Mouse (Mus musculus) embryo, embryonic 10.5 days (tissue): ENCODE measurements at regions not wholly inside any gene's neighbourhood (a gene's known extent, or its start where the extent isn't known, plus 50 kb on each side); places are given as distances from the start of the nearest gene placed in this dataset.
A peak's percentile ranks its signal among the peaks of the same experiment; 100 is the strongest.
"Not testable (repeated sequence)": the region's sequence is repeated elsewhere in the genome, so short reads cannot be mapped to it uniquely, and the experiment has no call there.

ENCODE experiments used
- DNase-seq: peaks from one replicate; pipeline ENCODE4 v3.0.0-alpha.2; 2015; ENCODE audit warnings: low spot score

- DNase-seq = no peak
Observed at GRCm38 (mm10) chr7:73688451-73688850, 51.7 kb upstream of the Fam174b start.

- not testable (repeated sequence) for DNase-seq
Observed at GRCm38 (mm10) chr7:73686245-73686644, 53.9 kb upstream of the Fam174b start.

- DNase-seq = no peak
Observed at GRCm38 (mm10) chr7:73682756-73683155, 57.3 kb upstream of the Fam174b start.

DNA sequence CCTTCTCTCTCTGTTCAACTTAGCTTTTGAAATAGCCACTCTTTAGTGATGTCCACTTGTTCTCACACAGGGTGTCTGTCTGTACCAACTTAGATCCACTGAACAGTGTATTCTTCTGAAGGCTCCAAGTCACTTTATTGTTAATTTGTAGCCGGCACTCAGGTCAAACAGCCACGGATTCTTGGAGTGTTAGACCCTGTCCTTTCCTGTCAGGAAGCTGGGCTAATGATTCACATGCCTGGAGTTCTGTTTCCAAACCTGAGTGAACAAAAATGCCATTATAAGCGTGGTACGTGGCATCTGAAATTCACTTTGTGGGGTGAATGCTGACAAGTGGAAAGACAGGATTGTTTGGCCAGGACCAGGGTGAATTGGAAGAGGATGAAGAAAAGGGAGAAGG lies 69.5 kb upstream of the Fam174b start:
- no peak for DNase-seq

GRCm38 (mm10) chr7:73668791-73669190 lies 71.3 kb upstream of the Fam174b start:
- DNase-seq = no peak

- DNase-seq = no peak
Observed at GRCm38 (mm10) chr7:73666921-73667675, 73.0 kb upstream of the Fam174b start.

DNA sequence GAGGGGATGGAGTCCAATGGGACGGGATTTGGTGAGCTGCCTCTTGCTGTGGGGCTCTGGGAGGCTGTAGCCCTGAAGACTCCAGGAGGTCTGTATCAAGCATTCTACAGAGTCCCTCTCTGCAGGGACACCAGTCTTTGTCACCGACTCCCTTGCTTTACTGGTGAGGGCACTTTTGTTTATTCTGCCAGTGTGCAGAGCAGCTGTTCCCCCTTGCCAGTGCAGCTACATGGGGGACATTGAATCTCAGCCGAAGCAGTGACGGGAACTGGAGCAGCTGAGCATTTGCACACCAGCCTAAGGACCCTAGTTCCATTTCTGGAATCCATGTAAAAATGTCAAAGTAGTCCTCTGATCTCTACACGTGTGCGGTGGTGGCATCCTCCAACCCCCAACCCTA lies 75.1 kb upstream of the Fam174b start:
- no peak for DNase-seq

DNA sequence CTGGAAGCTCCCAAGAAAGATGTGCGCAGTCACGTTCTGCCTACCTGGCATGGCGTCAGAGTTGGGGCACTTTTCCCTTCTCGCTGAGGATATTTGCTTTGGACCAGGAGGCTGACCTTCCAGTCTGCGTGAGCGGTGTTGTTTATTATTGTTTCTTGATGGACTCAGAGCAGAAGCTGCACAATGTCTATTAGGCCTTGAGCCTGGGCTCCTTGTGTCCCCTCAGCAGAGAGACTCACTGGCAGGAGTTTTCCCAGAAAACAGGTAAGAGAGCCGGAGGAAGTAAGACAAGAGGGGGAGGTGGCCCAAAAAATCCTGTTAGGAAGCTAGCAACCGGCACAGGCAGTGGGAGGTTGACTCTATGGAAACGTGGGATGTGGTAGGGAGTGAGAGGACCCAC lies 77.6 kb upstream of the Fam174b start:
- DNase-seq = no peak

- DNase-seq = no peak
Observed at GRCm38 (mm10) chr7:73661901-73662300, 78.2 kb upstream of the Fam174b start.

- DNase-seq = no peak
Observed at GRCm38 (mm10) chr7:73659551-73659950, 80.6 kb upstream of the Fam174b start.

GRCm38 (mm10) chr7:73657283-73657682 lies 82.8 kb upstream of the Fam174b start:
- no peak for DNase-seq

- not testable (repeated sequence) for DNase-seq
Observed at GRCm38 (mm10) chr7:73656424-73656795, 83.7 kb upstream of the Fam174b start.

- peak; percentile 88 for DNase-seq
Observed at GRCm38 (mm10) chr7:73655787-73656423, 84.2 kb upstream of the Fam174b start.

DNA sequence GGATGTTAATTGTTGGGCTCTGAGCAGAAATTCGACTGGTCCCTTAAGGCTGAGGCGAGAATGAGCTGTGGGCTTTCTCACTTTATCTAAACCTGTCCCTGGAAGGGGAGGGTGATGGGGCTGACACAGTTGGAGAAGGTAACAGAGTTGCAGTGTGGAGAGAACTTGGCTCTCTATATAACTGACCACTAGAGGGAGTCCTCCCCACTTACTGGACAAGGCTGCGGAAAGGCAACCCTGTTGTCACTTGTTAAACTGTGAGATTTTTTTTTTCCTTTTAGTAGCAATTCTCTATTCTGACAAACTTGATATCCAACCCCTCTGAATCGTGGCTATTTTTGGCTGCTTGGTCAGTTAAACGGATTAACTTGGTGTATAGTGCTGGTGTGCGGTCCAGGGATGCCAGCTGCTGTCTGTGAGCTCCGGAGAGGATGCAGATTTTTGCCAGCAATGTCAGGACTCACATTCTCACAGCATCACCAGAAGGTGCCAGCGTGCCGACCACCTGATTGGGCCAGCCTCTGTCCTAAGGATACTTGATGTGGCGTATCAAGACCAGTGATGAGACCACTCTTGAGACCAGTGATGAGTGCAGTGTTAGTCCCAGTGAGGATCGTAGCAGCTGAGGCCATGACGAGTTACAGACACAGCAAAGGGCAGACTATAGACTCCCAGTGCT lies 85.8 kb upstream of the Fam174b start:
- DNase-seq = peak; percentile 83

- DNase-seq = no peak
Observed at GRCm38 (mm10) chr7:73650909-73651308, 89.2 kb upstream of the Fam174b start.

- peak; percentile 91 for DNase-seq
Observed at GRCm38 (mm10) chr7:73648010-73648409, 92.1 kb upstream of the Fam174b start.

GRCm38 (mm10) chr7:73647140-73647539 lies 93.0 kb upstream of the Fam174b start:
- DNase-seq = no peak

DNA sequence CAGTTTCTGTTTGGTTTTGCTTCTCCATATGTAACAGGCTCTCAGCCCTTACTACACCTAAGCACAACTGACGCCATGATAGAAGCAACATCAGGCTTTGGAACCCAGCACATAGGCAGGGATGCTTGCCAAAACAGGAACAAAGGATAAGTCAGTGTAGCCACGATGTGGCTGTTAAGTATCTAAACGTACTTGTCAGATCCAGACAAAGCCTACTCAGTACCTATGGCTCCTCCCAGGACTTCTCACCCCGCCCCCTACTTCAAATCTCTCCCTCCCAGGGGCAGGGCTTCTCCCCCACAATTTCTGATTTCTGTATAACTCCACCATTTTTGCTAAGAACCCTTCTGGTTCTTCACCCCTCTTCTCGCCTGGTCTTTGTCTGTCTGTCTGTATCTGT lies 93.4 kb upstream of the Fam174b start:
- no peak for DNase-seq

DNA sequence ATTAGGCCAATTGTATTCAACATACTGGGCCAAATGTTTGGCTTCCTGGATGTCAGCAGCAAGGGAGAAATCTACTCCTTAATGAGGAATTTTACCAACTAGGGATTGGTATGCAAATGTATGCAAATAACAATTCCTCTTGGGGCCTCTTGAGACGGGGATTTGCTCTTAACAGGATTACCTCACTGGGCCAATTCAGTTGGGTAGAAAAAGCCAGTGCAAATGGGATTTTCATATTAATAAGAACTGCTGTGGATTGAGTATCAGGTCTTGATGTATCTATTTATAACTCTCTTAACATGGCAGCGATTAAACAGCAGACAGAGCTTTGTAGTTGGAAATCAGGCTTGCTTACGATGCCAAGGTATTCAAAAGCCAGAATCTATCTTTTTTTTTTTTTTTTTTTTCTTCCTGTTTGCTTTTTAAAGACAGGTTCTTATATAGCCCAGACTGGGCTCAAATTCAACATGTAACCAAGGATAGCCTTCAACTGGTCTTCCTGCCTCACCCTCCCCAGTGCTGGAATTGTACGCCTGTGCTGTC lies 95.7 kb upstream of the Fam174b start:
- no peak for DNase-seq

DNA sequence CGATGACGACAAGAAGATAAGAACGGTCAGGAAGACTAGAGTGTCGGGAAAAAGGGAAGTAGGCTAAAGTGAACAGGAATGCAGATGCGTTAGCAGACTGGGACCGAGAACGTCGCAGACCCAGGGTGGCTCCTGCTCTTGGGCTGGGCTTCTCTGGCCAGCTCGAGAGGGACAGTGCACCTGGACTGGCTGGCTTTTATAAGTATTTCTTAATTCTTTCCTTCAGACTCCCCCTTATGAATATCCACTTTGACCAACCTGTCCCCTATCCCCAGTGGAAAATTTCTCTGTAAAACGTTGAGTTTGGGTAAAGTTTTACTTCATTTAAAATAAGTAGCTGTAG lies 96.1 kb upstream of the Fam174b start:
- no peak for DNase-seq

- DNase-seq = no peak
Observed at GRCm38 (mm10) chr7:73643306-73643992, 96.7 kb upstream of the Fam174b start.

GRCm38 (mm10) chr7:73640194-73640593 lies 98.6 kb upstream of the Chd2 start:
- no peak for DNase-seq

- DNase-seq = peak; percentile 81
Observed at GRCm38 (mm10) chr7:73637810-73638125, 96.1 kb upstream of the Chd2 start.
